Mouse (Mus musculus): ENCODE measurements around the gene 2810408A11Rik.

Gene 2810408A11Rik

GRCm38 (mm10) chr11:69854680-69855079 lies 46.1 kb downstream of the 2810408A11Rik start:
- intact Hi-C loops (cut with DNase I), result no loop called here

GRCm38 (mm10) chr11:69853994-69854393 lies 46.8 kb downstream of the 2810408A11Rik start:
- intact Hi-C loops (cut with DNase I), result no loop called here

GRCm38 (mm10) chr11:69850754-69851153 lies 50.0 kb downstream of the 2810408A11Rik start:
- intact Hi-C loops (cut with DNase I), result no loop called here

GRCm38 (mm10) chr11:69849884-69850283 lies 50.9 kb downstream of the 2810408A11Rik start:
- intact Hi-C loops (cut with DNase I), result no loop called here

- intact Hi-C loops (cut with DNase I), result no loop called here
Observed at GRCm38 (mm10) chr11:69849128-69849527, 51.7 kb downstream of the 2810408A11Rik start.

- intact Hi-C loops (cut with DNase I), result no loop called here
Observed at GRCm38 (mm10) chr11:69848021-69848420, 52.8 kb downstream of the 2810408A11Rik start.

Small RNAs within 50 kb of the gene (microRNA-seq; reads per million reads assigned to microRNA genes)
- gene Mir6924, result 0 reads per million in 2 experiments

Measured in adrenal gland (tissue).